Mouse (Mus musculus) brain, embryonic 14.5 days (tissue): Measurements from ENCODE around the gene Lrcol1. TPM values are rescaled to one million over a fixed set of nuclear protein-coding genes. Genes with fewer than 3 reads are reported as not detected.

Experiments used
- DNase-seq: peaks from one replicate; pipeline ENCODE4 v3.0.0-alpha.2; 2011; ENCODE audit warnings: low read depth
- CTCF ChIP-seq: fragments of 200-500 bp; IDR thresholded peaks from 2 replicates; pipeline ENCODE4 v1.5.1; 2012; ENCODE audit warnings: inconsistent platforms, mild to moderate bottlenecking, moderate library complexity, borderline replicate concordance; ENCODE audit not compliant: insufficient read depth, insufficient read length; ENCODE audit errors: extremely low read depth
- POLR2A ChIP-seq: fragments of 200-500 bp; IDR thresholded peaks from 2 replicates; pipeline ENCODE4 v1.6.1; 2012; ENCODE audit warnings: mild to moderate bottlenecking, inconsistent platforms, borderline replicate concordance; ENCODE audit not compliant: poor library complexity, insufficient read depth, insufficient read length, severe bottlenecking; ENCODE audit errors: extremely low read depth
- polyA plus RNA-seq: library from polyadenylated mRNA; depleted of rRNA; stranded (reverse); fragments of >200 nt; gene quantifications from 2 replicates; pipeline ENCODE4 v1.2.3, GENCODE M21; 2012; rRNA removed

Gene Lrcol1
- polyA plus RNA-seq: not detected in 2 replicates

DNA sequence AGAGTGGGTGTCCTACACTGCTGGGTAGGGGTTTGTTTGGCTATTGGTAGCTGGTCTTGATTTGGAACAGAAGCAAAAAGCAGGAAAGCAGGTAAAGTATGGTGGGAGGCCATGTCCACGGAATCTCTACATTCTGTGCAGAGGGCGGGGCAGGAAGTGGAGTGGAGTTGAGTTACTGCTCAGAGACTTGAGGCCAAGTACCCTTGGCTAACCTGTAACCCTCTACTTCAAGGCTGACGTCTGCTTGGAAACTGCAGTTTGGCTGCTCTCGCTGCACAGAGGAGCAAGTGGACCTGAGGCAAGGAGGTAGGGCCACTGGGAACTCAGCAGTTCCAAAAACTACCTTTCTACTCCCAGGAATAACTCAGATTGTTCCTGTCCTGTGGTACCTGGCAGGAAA is at the start of gene Lrcol1:
Gene Lrcol1 (plus strand): TSS at position 207 of the 400 bp plus-strand sequence.
- no peak for TF ChIP-seq CTCF
- TF ChIP-seq POLR2A: no peak

DNA sequence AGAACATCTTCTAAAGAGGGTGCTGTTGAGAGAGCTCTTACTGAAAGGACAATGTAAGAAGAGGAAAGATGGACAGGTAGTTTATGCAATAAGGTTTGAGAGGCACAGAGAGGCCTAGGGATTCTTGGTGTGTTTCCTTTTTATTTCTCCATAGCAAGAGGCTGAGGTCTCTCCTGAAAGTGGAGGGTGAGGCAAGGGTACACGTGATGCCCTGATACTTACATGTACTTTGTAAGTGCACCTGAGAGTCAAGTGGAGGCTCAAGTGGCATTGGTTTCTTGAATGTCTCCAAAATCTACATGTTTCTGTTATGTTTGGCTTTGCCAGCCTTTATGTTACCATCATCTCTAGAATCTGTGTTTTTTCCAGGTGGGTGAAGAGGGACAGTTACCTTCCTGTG is 47.9 kb upstream of the Lrcol1 start:
- TF ChIP-seq POLR2A (no peak), CTCF (no peak)
- DNase-seq: no peak

More for the DNA sequence above, at the start of gene Lrcol1:
- DNase-seq: no peak

DNA sequence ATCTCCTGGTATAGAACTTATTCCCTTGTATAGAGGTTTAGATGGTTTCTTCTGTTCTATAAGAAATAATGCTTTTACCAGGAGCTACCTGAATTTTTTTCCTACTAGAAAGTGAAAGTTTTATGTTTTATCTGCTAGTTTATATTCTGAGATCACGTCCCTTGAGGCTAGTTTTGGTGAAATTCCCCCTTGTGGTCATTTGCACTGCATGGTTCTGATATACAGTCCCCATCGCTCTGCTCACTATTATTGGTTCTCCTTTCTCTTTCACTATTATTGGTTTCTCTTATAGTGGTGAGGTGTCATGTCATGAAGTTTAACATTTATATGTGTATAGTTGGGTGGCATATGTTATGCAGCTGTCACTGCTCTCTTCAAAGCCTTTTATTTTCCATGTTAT is 43.9 kb upstream of the Lrcol1 start:
- TF ChIP-seq CTCF (no peak), POLR2A (no peak)
- no peak for DNase-seq

DNA sequence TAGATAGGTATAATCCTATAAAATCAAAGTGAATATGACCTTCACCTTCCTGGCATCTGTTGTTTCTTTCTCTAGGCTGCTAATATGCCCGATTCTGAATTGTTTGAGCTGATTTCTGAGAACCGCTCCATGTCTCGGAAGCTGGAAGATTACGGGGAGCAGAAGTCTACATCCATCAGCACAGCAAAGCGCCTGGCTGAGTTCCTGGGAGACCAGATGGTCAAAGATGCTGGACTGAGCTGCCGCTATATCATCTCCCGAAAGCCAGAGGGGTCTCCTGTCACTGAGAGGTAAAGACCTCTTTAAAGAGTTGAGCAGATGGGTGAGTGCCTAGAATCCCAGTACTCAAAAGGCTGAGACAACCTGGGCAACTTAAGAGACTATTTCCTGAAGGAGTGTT is 35.7 kb upstream of the Lrcol1 start:
- no peak for DNase-seq

DNA sequence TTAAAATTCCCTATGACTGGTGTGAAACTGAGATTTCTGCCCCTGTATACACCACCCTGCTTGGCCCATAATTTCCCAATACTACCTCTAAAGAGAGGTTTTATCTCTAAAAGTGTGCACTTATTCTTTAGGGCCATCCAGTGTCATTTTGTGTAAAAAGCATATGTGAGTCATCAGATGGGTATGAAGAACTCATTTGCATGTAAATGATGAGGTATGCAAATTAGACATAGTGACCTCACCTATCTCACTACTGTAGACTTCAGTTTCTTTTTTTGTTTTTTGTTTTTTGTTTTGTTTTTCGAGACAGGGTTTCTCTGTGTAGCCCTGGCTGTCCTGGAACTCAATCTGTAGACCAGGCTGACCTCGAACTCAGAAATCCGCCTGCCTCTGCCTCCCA is 31.4 kb upstream of the Lrcol1 start:
- no peak for DNase-seq
- TF ChIP-seq POLR2A (no peak), CTCF (no peak)

More for the DNA sequence above, 35.7 kb upstream of the Lrcol1 start:
- TF ChIP-seq CTCF (no peak), POLR2A (no peak)

DNA sequence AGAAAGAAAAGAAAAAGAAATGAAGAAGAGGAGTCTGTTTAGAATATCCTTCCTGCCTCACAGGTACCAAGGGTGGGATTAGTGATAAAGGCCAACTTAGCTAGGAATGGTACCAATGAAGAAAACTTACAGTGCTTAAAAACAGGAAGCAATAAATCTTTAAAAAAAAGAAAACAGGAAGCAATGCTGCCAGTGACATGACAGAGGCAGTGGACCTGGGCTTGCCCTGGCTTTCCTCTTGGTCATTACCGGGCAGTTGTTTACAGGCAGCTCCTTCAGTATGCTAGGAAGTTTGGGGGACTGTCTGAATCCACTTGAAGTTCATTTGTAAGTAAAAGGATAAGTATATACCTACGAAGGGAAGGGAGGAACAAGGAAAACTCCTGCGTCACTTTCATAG is 14.0 kb upstream of the Lrcol1 start:
- no peak for DNase-seq
- TF ChIP-seq POLR2A (no peak), CTCF (no peak)

DNA sequence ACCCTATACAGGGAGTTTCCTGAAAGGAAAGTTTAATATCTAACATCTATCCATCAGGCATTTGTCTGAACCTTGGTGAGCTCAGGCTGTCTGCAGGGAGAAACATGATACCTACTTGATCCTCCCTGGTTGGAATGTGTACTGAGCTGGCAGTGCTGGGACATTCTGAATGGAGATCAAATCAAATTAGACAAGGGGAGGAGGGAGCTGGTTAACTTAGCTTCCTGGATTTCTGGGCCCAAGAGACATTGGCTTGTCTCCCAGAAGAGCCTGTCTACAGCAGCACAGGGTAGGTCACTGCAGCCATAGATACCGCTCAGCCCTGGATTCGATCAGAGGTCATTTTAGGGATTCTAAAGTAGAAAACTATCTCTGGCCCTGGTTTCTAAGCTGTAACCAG is 5.7 kb upstream of the Lrcol1 start:
- no peak for TF ChIP-seq POLR2A
- no peak for TF ChIP-seq CTCF
- DNase-seq: no peak

DNA sequence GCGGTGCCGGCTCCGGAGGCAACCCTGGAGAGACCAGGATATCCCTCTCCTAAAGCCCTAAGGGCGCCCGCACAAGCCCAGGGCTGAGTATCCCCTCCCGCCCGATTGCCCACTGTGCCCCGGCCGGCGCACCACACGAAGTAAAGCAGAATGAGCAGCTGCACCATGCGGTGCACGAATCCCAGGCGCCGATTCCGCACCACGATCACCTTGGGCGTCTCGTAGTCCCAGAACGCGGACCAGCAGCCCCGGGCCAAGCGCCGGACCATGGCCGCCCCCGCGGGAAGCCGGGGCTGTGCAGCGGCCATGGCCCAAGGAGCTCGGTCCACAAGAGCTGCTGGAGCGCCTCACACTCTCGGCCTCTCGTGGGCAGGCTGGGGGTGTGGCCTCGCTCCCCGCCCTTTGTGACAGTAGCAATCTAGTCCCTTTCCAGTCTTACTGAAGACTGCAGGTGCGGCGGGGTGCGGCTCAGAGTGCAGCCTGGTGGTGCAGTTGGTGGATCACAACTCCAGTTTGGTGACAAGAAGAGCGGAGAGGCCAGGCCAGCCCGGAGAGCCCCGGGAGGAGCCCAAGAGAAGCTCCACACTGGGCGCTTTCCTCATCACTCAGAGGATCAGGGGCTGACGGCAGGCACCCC is 1.8 kb upstream of the Lrcol1 start, which contains the start of gene P2rx2:
Gene P2rx2 (minus strand): TSS at position 565 of the 637 bp plus-strand sequence.
- no peak for TF ChIP-seq CTCF
- no peak for TF ChIP-seq POLR2A
- peak; percentile 54 for DNase-seq

DNA sequence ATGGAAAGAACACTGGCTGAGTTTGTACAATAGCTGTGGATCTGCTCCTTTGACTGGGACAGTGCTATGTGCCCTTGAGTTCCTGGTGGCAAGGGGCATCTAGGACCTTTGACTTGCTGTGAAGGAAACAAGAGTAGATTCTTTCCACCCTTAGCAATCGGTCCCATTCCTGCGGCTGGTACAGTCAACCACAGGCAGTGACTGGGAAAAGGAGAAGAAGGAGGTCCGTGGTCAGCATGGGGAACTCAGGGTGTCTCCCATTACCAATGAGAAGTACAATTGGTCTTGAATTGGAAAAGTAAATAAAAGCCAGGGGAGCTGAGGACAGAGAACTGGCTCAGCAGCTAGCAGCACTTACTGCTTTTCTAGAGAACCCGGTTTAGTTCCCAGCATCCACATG is 1.0 kb downstream of the Lrcol1 start:
- DNase-seq: no peak
- TF ChIP-seq CTCF: no peak
- TF ChIP-seq POLR2A: no peak

DNA sequence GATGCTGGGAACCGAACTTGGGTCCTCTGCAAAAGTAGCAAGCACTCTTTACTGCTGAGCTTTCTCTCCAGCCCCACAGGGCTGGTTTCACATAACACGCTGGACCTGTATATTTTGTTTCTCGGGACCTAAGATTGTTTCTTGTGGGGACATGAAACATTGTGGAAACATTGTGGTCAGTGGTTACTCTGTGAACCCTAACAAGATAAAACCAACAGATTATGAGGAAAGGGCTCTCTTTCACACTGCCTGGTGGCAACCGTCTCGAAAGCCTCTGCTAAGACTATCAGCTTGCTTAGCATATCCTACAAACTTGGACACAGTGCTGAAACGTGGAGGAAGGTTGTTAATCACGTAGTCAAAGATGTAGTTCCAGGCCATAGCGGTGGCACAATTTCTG is 2.5 kb downstream of the Lrcol1 start:
- TF ChIP-seq POLR2A (no peak), CTCF (no peak)
- no peak for DNase-seq

DNA sequence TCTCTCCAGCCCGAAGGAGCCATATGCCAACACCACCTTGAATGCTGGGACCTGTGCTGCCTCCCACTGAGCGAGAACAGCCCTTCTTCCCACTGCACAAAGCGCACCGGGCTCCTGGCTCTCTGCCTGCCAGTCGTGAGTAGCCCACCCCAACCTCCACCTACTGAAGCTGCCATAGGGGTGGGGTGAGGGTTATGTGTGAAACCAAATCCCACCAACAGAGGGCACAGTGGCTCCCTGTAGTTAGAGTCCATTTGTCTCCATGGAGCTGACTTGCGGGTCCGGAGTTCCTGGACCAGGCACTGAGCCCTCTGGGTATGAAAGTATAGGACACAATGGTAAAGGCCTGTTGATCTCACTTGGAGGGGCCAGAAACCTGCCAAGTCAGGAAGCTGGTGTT is 10.2 kb downstream of the Lrcol1 start:
- TF ChIP-seq POLR2A (no peak), CTCF (peak; percentile 59; the same call in 1 of the 2 replicates)
- peak; percentile 48 for DNase-seq

DNA sequence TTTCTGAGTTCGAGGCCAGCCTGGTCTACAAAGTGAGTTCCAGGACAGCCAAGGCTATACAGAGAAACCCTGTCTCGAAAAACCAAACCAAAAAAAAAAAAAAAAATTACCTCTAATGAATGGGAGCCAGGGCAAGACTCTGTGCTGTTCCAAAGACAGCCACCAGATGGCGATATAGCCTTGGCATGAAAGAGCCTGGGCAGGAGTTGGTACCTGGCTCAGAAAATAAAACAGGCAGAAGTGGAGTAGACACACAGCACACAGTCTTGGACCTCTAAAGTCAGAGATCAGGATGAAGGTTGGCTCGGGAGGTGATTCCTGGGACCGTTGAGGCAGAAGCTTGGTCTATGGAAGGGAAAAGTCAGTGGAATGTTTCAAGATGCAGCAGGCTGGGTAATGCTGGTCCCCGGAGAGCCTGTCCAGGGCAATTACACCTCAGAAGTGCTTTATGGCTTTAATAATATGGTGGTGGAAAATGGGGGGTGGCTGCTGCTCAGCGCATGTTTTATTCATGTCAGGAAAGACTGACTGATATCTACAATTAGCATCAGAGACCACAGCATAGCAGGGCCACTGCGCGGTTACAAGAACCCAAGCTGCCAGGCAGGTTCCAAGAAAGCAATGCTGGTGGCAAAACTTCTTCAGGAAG is 13.1 kb downstream of the Lrcol1 start:
- TF ChIP-seq POLR2A (no peak), CTCF (peak; percentile 87)
- peak; percentile 88 for DNase-seq
